Mouse (Mus musculus) kidney, adult 2 months (tissue): Measurements from ENCODE around the gene Nudcd3.

ENCODE experiments used
- CTCF ChIP-seq: fragments of 200-500 bp; conservative IDR thresholded peaks from 2 replicates; pipeline ENCODE4 v1.5.1; 2011; ENCODE audit warnings: low read depth, mild to moderate bottlenecking, control low read depth, low read length, moderate library complexity, mixed read lengths; ENCODE audit not compliant: insufficient read depth, insufficient read length
- POLR2A ChIP-seq: fragments of 200-500 bp; IDR thresholded peaks from one replicate; pipeline ENCODE4 v1.6.1; 2011; ENCODE audit warnings: low read depth, low read length, control low read depth

GRCm38 (mm10) chr11:6165391-6166081, 34.7 kb downstream of the Nudcd3 start:
- no peak for TF ChIP-seq CTCF
- TF ChIP-seq POLR2A = no peak
